ENCODE assay signal across 14 mouse cellular contexts in genomic region chr14:124163618-124164185, GRCm38 (mm10).
"Had no signal": no experiment of that assay in that cellular context is flagged by ENCODE, and none has a peak within 500 bp of the region (broad histone marks: within the 10 kb centered on the region; RNA-seq: fewer than 3 reads in every experiment).

No protein-coding gene starts in this region.

- H3K27ac ChIP-seq: limb, embryonic 15.5 days; liver, embryonic 12.5 days; midbrain, embryonic 10.5 days; neural tube, embryonic 13.5 days; stomach, embryonic 15.5 days had no signal

- H3K9me3 ChIP-seq: limb, embryonic 15.5 days; liver, embryonic 12.5 days; midbrain, embryonic 10.5 days; neural tube, embryonic 13.5 days; stomach, embryonic 15.5 days had no signal

- H3K27me3 ChIP-seq: limb, embryonic 15.5 days; liver, embryonic 12.5 days; neural tube, embryonic 13.5 days; stomach, embryonic 15.5 days had no signal

- H3K36me3 ChIP-seq: limb, embryonic 15.5 days; liver, embryonic 12.5 days; midbrain, embryonic 10.5 days; neural tube, embryonic 13.5 days; stomach, embryonic 15.5 days had no signal

- ATAC-seq: liver, embryonic 12.5 days had no signal

- H3K4me2 ChIP-seq: limb, embryonic 15.5 days; liver, embryonic 12.5 days; lung, embryonic 14.5 days; neural tube, embryonic 13.5 days; stomach, embryonic 15.5 days had no signal

- H3K4me1 ChIP-seq: limb, embryonic 15.5 days; liver, embryonic 12.5 days; midbrain, embryonic 10.5 days; neural tube, embryonic 13.5 days; stomach, embryonic 15.5 days had no signal

- H3K4me3 ChIP-seq: limb, embryonic 15.5 days; liver, embryonic 12.5 days; midbrain, embryonic 10.5 days; neural tube, embryonic 13.5 days; stomach, embryonic 15.5 days had no signal

- H3K9ac ChIP-seq: limb, embryonic 15.5 days; liver, embryonic 12.5 days; lung, embryonic 14.5 days; neural tube, embryonic 13.5 days; stomach, embryonic 15.5 days had no signal

- DNase-seq: kidney, adult 11 months; kidney, postnatal 14 days; lung, embryonic 14.5 days; lung, postnatal 10 days; lung, postnatal 4 days; midbrain, embryonic 14.5 days; right cerebral cortex, postnatal 4 days; spleen, adult 18-20 months; thymus, postnatal 36 days had no signal
